Mouse (Mus musculus) cerebellum, postnatal 4 days (tissue): ENCODE measurements around the gene Efnb2.

Source experiments
- DNase-seq, 2 experiments: peaks; one replicate each; pipeline ENCODE4 v3.0.0; 2022; ENCODE audit warnings: low spot score in 2 of 2, mixed read lengths in 1 of 2

Gene Efnb2

DNA sequence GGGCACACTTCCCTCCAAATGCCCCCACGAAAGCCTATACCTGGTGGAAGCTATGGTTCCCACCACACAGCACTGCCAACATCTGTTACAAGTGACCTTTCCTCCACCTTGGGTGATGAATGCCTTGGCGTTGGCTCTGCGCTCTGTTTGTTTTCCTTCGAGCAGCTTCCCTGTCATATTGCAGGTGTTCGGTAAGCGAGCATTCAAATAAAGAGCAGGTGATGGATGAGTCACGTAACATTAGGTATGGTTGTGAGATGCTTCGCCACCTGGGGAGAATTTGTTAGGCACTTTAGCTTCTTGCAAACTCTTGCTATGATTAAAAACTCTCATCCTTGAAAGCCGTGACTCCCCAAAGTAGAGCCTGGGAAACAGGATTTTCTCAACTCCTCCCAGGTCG is 91.8 kb downstream of the Efnb2 start:
- no peak for DNase-seq

DNA sequence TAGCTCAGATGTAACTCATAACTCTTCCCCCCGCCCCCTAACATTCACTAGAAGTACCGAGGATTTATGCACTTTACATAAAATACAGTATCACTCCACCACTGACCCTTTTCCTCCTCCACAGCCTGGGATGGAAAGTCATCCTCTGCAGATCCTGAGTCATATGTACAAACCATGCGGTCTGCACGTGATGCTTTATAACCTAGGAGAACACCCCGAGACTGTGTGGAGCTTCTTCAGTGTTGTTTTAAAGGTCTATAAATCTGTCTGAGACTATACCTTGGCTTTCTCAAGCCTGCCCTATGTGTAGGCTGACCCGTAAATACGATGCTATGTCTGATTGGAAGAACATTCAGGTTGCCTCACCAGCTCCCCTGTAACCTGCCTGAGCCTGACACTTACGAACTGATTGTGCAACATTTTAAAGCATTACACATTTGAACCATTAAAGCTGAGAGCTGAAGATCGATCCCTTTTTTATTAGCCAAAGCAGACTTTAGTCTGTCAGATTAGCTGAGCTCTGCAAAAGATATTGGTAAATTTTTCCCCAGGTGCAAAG is 92.7 kb downstream of the Efnb2 start:
- no peak for DNase-seq
